Comparison of ENCODE assay signal across 11 mouse cellular contexts in the genomic region with DNA sequence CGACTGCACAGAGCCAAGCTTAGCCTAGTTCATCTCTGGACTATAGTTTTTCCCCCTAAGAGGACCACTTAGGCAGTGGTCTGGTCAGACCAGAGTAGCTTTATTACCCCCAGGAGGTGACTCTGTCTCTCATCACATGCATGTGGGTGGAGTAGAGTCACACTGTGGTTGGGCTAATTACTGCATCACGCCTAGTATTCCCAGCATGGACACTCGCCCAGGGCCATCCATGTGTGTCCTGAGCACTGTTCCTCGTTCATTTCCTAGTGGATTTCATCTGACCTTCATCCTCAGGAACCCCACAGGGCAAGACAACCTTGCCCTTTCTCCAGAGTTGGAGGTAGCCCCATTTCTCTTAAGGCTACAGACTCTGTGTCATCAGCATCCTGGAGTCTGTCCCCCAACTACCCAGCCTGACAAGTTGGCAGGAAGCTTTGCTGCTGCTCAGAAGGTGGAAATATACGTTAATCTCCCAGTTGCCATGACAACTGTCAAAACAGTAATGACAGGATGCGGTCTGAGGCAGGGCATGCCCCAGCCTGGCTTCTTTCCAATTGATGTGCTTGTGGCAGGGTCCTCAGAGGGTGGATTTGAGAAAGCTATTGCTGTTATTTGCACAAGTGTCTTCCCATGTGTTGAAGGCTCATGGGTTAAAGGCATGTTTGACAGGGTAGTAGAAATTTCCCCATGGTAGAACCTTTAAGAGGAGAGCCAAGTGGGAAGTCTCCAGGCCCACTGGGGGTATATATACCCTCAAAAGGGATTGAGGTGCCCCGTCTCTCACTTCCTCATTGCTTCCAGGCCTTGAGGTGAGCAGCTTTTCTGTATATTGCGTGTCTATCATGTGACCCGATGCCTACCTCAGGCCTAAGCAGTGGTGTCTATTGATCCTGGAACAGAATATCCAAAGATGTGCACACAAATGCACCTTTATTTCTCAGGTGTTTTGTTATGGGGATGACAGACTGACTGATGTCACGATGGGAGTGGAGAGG. TPM values are rescaled to one million over a fixed set of nuclear protein-coding genes. Genes with fewer than 3 reads are reported as not detected.
DNase-seq lines count a peak whose midpoint lies in the region; ATAC-seq lines count a peak whose summit lies in the region.
"Had no signal": no experiment of that assay in that cellular context is flagged by ENCODE, and none has a peak within 500 bp of the region (broad histone marks: within the 10 kb centered on the region; RNA-seq: fewer than 3 reads in every experiment).

No protein-coding gene starts in this region.

- peak; percentile 41 to 59 for DNase-seq in cerebellum, postnatal 10 days
- DNase-seq in cerebellum, adult 18-20 months, result no peak
- peak; percentile 97 for DNase-seq in CD4-positive, CD25-positive, alpha-beta regulatory T cell, adult 2 months (ENCODE audit: low read depth, low spot score)
- DNase-seq in midbrain, embryonic 14.5 days, result peak; percentile 78
- DNase-seq in layer of hippocampus, adult 18-20 months (ENCODE audit: low spot score in 2 of 2), result no peak
- DNase-seq in cerebellum, adult 11-12 months, result no peak
- no peak for DNase-seq in cerebellum, adult 8-10 months
- DNase-seq: cerebellum, adult 11 months had no signal

- peaks cover 31% of the 10 kb centered on the region for H3K4me1 ChIP-seq in forebrain, embryonic 13.5 days
- peaks cover 13% of the 10 kb centered on the region for H3K4me1 ChIP-seq in midbrain, embryonic 14.5 days (ENCODE audit: control insufficient read depth, insufficient read depth, low read length)

- no peaks in the 10 kb centered on the region for H3K36me3 ChIP-seq in forebrain, embryonic 13.5 days (ENCODE audit: poor library complexity, severe bottlenecking)
- no peaks in the 10 kb centered on the region for H3K36me3 ChIP-seq in midbrain, embryonic 14.5 days (ENCODE audit: control insufficient read depth, insufficient read depth, low read length)
- H3K36me3 ChIP-seq: heart, embryonic 15.5 days; liver, embryonic 15.5 days had no signal

- H3K4me2 ChIP-seq in forebrain, embryonic 13.5 days, result no peak overlapping the region
- H3K4me2 ChIP-seq in midbrain, embryonic 14.5 days (ENCODE audit: low read length), result no peak overlapping the region
- H3K4me2 ChIP-seq: heart, embryonic 15.5 days; liver, embryonic 15.5 days had no signal

- H3K27me3 ChIP-seq in forebrain, embryonic 13.5 days, result no peaks in the 10 kb centered on the region
- no peaks in the 10 kb centered on the region for H3K27me3 ChIP-seq in midbrain, embryonic 14.5 days (ENCODE audit: control insufficient read depth, insufficient read depth, low read length)
- H3K27me3 ChIP-seq: heart, embryonic 15.5 days; liver, embryonic 15.5 days had no signal

- no peak overlapping the region for H3K9ac ChIP-seq in forebrain, embryonic 13.5 days
- no peak overlapping the region for H3K9ac ChIP-seq in midbrain, embryonic 14.5 days (replicated peaks; ENCODE audit: low read length)
- H3K9ac ChIP-seq: heart, embryonic 15.5 days; liver, embryonic 15.5 days had no signal

- H3K4me3 ChIP-seq in forebrain, embryonic 13.5 days, result no peak overlapping the region
- no peak overlapping the region for H3K4me3 ChIP-seq in midbrain, embryonic 14.5 days (replicated peaks; ENCODE audit: low read depth, low read length)
- H3K4me3 ChIP-seq: heart, embryonic 15.5 days; liver, embryonic 15.5 days had no signal

- WGBS in forebrain, embryonic 13.5 days, result 56% methylated on average over 10 of the region's 10 CpGs
- 51% methylated on average over 10 of the region's 10 CpGs for WGBS in midbrain, embryonic 14.5 days

- peak overlapping the region; percentile 22; the same call in 1 of the 2 replicates for H3K27ac ChIP-seq in forebrain, embryonic 13.5 days
- no peak overlapping the region for H3K27ac ChIP-seq in midbrain, embryonic 14.5 days (replicated peaks; ENCODE audit: low read depth, low read length)
- H3K27ac ChIP-seq: heart, embryonic 15.5 days; liver, embryonic 15.5 days had no signal

- H3K9me3 ChIP-seq in forebrain, embryonic 13.5 days (replicated peaks), result no peaks in the 10 kb centered on the region
- no peaks in the 10 kb centered on the region for H3K9me3 ChIP-seq in midbrain, embryonic 14.5 days (ENCODE audit: control insufficient read depth, low read length)
- H3K9me3 ChIP-seq: heart, embryonic 15.5 days; liver, embryonic 15.5 days had no signal

- 0 out of 2 replicates have a peak, but pooled peaks have one; percentile 1 for ATAC-seq in forebrain, embryonic 13.5 days
- no peak for ATAC-seq in midbrain, embryonic 14.5 days (ENCODE audit: low FRiP score, low TSS enrichment)

RNA-seq across cellular contexts. Expression of a gene that starts 20.4 kb away (rescaled TPM):
- 10.8 TPM in 2 replicates for polyA plus RNA-seq in forebrain, embryonic 13.5 days (2015; fragmentation: Nextera tagmentation; extraction: Ambion mirVana)
- 11.5 and 13.3 TPM in 2 replicates for polyA plus RNA-seq in midbrain, embryonic 14.5 days (2014; fragmentation: Nextera tagmentation; extraction: Ambion mirVana)
- 10 to 100 TPM; 78.8 to 79.1 TPM for total RNA-seq in layer of hippocampus, adult 18-20 months (2021)

RNA-seq across cellular contexts. Expression of a gene that starts 32.6 kb away (rescaled TPM):
- 235 and 252 TPM in 2 replicates for polyA plus RNA-seq in forebrain, embryonic 13.5 days (2015; fragmentation: Nextera tagmentation; extraction: Ambion mirVana)
- polyA plus RNA-seq in midbrain, embryonic 14.5 days (2014; fragmentation: Nextera tagmentation; extraction: Ambion mirVana), result 58.7 and 85.9 TPM in 2 replicates
- 10 to 100 TPM; 21.9 to 22.9 TPM for total RNA-seq in layer of hippocampus, adult 18-20 months (2021)

Comparison
In these comparisons a context has a peak if more than half of its experiments do, and no peak if none do; other contexts are left out.
1. DNase-seq: peak in cerebellum, postnatal 10 days (2 of 2), CD4-positive, CD25-positive, alpha-beta regulatory T cell, adult 2 months (single experiment) and midbrain, embryonic 14.5 days (single experiment); none in cerebellum, adult 18-20 months (0 of 2), layer of hippocampus, adult 18-20 months (0 of 2), cerebellum, adult 11-12 months (single experiment) and cerebellum, adult 8-10 months (single experiment).